Mouse (Mus musculus) embryo, embryonic 9.5 days (tissue): Measurements from ENCODE around the gene Zbtb8os.

Source experiments
- DNase-seq: peaks from one replicate; pipeline ENCODE4 v3.0.0-alpha.2; 2017; ENCODE audit errors: extremely low spot score

Zbtb8os gene

DNA sequence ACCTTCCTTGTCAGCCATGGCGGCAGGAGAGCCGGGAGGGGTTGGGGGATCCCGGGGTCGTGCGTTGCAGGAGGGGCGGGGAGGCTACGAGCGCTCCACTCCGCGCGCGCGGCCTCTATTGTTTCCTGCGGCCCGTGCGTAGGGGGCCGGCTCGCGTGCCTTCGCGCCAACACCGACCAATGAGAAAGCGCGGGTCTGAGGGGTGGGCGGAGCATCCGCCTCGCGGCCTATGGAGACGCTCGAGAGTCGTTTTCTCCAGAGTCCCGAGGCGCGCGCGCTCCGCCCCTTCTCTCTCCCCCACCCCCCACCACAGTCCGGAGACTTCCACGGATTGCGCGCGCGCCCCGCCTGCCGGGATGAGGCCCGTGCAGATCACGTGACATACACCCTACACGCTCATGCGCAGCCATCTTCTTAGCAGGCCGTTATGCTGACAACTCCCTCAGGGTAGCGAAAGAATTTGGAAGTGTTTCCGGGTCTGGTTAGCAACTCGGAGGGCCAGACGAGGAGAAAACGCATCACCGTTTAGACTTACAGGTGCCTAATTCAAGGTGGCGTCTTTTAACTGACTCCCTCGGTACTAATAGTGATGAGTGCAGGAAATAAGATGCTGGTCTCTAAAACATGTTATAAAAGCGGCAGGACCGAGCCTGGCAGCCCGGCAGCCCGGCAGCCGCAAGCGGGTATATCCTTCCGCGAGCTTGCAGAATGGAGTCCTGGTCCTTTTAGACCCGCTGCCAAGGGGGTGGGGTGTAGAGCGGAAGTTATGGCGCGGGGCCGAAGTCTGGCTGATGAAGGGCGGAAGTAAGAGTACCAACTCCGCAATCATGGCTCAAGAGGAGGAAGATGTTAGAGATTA lies at the start of gene Zbtb8os, which contains the start of gene Rbbp4:
Gene Zbtb8os (plus strand): TSS at position 480 of the 859 bp plus-strand sequence.
Gene Rbbp4 (minus strand): TSS at position 155 of the 859 bp plus-strand sequence.
- peak; percentile 99 for DNase-seq

DNA sequence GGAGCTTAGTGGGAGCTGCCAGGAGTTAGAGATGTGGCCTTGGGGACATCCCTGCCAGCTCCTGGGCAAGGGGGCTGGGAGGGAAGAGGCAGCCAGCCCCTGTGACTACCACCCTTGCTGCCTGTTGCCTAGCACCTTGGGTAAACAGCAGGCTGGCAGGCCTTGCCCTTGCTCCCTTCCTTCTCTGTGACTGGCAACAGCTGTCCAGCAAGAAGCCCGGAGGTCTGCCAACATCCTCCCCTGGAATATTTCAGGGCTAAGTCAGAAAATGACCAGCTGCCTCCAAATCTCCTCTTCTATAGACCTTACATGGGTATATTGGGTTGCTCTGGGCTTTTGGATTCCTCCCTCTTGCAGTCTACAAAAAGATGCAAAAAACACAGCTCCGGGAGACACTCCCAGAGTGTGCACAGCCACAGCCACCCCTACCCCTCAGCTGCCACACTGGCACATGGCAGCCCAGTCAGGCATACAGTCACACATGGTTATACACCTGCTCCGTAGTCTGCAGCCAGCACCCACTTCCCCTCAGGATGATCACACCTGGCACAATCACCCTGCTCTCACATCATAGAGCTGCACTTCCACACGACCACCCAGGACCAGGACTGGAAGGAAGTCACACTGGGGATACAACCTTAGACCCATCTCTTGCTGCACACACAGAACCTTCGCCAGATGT lies 49.4 kb upstream of the Zbtb8os start:
- no peak for DNase-seq

- DNase-seq: no peak
Observed at GRCm38 (mm10) chr4:129286683-129287471, 48.6 kb upstream of the Zbtb8os start.

GRCm38 (mm10) chr4:129287472-129287981 lies 48.0 kb upstream of the Zbtb8os start, which contains the start of gene Sync:
Sync (plus strand) TSS chr4:129287617.
- DNase-seq: peak; percentile 39

DNA sequence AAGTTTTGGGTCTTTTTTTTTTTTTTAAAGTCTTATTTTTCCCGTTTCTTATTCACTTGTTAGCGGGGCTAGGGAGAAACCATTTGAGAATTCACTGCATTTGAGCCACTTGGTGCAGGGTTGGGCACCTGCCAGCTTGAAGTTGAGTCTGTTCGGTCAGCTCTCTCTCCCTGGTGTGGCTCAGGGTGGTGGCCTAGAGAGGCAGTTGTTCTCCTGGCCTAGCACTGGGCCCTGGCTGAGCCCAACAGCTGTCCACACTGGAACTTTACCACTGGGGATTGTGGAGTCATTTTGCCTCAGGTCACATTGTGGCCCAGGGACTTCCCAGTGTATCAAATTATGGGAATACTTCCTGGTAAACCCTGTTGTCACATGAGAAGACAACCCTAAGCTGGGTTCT lies 47.4 kb upstream of the Zbtb8os start:
- no peak for DNase-seq

- DNase-seq: no peak
Observed at GRCm38 (mm10) chr4:129289671-129290070, 45.8 kb upstream of the Zbtb8os start.

- DNase-seq: no peak
Observed at GRCm38 (mm10) chr4:129292831-129293230, 42.7 kb upstream of the Zbtb8os start.

- peak; percentile 33 for DNase-seq
Observed at GRCm38 (mm10) chr4:129293702-129294101, 41.8 kb upstream of the Zbtb8os start.

DNA sequence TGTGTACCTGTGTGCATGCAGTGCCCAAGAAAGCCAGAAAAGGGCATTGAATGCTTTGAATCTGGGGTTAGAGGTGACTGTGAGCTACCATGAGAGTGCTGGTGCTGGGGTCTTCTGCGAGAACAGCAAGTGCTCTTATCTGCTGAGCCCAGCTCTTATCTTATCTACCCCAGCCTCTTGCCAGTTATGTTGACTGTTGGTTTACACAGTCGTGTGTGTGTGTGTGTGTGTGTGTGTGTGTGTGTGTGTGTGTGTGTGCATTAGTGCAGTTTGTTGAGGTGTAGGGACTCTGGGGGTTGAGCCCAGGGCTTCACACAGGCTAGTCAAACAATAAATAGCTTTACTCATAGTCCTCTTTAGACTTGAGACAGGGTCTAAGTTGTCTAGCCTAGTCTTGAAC lies 40.3 kb upstream of the Zbtb8os start:
- DNase-seq: no peak

- DNase-seq: no peak
Observed at GRCm38 (mm10) chr4:129296066-129296465, 39.4 kb upstream of the Zbtb8os start.

DNA sequence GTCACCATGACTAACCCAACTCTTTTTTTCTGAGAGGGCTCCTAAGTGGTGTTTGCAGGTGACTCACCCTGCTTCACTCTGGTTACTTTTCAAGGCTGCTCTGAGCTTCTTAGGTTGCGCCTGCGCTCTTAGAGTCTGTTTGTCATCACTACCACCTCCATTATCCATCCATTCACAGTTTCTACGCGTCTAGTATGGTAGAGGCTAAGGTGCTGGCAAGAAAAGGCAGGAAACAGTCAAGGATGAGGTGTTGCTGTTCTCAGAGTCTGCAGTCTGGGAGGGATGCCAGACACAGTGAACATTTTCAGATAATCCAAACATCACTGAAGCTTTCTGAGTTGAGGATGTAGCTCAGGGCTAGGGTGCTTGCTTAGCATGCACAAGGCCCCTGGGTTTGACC lies 37.8 kb upstream of the Zbtb8os start:
- no peak for DNase-seq

DNA sequence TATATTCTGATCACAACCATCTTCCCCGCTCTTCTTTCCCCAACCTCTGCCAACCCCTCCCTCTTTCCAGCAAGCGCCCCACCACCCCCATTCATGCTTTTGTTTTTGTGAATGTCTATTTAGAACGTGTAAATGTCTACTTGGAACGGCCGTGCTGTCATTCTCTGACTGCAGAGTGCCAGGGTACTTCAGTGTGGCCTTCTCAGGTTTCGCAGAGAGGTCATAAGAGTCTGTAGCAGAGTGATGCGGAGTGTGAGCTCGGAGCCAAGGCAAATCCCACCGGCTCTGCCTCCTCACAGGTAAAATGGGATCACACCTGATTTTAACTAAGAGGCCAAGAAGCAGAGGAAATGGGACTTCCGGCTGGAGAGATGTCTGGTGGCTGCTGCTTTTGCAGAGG lies 36.4 kb upstream of the Zbtb8os start:
- no peak for DNase-seq

DNA sequence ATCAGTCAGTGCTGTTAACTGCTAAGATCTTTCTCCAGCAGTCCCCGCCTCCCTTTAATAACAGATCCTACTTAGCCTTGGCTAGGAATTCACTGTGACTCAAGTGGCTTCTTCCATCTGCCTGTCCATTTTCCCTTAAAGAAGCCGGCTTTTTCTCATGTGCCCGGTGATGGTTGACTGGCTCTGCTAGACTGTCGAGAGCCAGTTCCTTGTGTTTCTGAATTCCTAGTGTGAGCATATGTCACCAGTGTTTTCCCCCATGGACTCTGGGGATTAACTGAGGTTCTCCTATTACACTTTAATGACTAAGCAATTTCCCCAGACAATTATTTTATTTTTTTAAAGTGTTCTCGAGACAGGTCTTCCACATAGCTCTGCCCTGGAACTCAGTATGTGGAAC lies 32.1 kb upstream of the Zbtb8os start:
- DNase-seq: no peak

DNA sequence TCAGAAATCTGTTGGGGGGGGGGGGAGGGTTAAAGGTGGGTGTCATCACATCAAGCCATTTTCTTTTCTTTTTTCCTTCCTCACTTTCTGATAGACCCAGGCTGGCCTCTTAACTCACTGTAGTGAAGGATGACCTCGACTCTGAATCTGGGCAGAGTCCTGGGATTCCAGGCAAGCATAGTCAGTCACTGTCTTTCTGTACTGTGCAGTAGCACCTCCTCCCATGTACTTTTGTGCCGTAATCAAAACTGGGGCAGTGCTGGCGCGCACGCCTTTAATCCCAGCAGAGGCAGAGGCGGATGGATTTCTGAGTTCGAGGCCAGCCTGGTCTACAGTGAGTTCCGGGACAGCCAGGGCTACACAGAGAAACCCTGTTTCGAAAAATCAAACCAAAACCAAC lies 31.7 kb upstream of the Zbtb8os start:
- no peak for DNase-seq

- DNase-seq: no peak
Observed at GRCm38 (mm10) chr4:129304306-129304705, 31.2 kb upstream of the Zbtb8os start.

- no peak for DNase-seq
Observed at GRCm38 (mm10) chr4:129307936-129308335, 27.6 kb upstream of the Zbtb8os start.

DNA sequence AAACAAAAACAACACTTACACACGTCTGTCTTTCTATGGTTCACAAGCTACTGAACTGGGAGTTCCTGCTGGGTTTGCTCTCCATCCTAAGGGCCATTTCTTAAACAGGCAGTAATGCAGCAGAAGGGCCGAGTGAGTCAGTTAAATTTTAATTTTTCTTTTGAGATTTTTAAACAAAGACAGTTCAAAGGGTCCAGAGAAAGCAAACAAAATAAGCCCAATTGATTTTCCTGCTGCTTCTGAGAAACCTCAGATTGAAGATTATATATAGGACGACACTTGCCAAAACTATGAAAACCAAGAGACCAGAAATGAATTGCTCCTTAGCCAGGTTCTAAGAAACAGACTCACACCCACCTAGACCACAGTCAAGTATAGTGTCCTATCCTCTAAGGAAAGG lies 21.6 kb upstream of the Zbtb8os start:
- no peak for DNase-seq

- no peak for DNase-seq
Observed at GRCm38 (mm10) chr4:129320876-129321275, 14.6 kb upstream of the Zbtb8os start.

GRCm38 (mm10) chr4:129322042-129322441 lies 13.5 kb upstream of the Zbtb8os start:
- no peak for DNase-seq

GRCm38 (mm10) chr4:129323491-129323890 lies 12.0 kb upstream of the Zbtb8os start:
- no peak for DNase-seq

DNA sequence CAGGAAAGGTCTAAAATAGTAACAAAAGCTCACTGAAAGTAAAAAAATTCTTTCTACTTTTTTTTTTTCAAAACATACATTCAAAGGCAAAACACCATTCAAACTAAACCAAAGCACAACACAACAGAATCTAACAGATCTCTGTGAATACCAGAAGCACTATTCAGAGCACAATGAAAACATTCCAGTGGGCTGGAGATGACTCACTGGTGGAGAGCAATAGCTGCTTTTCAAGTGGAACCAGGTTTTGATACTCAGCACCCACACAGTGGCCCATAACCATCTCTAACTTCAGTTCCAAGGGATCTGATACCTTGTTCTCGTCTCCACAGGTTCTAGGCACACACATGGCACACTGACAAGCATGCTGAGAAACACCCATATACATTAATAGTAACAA lies 10.7 kb upstream of the Zbtb8os start:
- DNase-seq: no peak

GRCm38 (mm10) chr4:129326191-129326590 lies 9.3 kb upstream of the Zbtb8os start:
- DNase-seq: no peak
